Mouse (Mus musculus): Measurements from ENCODE around the gene Pan3. TPM values are rescaled to one million over a fixed set of nuclear protein-coding genes. Genes with fewer than 3 reads are reported as not detected.
"Not testable (repeated sequence)": the region's sequence is repeated elsewhere in the genome, so short reads cannot be mapped to it uniquely, and the experiment has no call there.

Gene Pan3
- polyA plus RNA-seq, 1 experiment from 2014 or later, result 78.9 TPM

GRCm38 (mm10) chr5:147527006-147527405, 97.0 kb downstream of the Pan3 start:
- no peak for ATAC-seq (ENCODE audit: insufficient number of reproducible peaks, low FRiP score, low TSS enrichment, low read depth)
- Histone ChIP-seq H3K9me3 (replicated peaks) (no peaks in the 10 kb centered on the region), H3K36me3 (peaks cover 38% of the 10 kb centered on the region)

GRCm38 (mm10) chr5:147527788-147528187, 97.8 kb downstream of the Pan3 start:
- peaks cover 33% of the 10 kb centered on the region for H3K36me3 ChIP-seq
- H3K27me3 ChIP-seq, result no peaks in the 10 kb centered on the region

More at GRCm38 (mm10) chr5:147527006-147527405, 97.0 kb downstream of the Pan3 start:
- 85% methylated on average over 6 of the region's 6 CpGs for WGBS
- H3K4me1 ChIP-seq, result no peaks in the 10 kb centered on the region
- no peak overlapping the region for H3K4me3 ChIP-seq (replicated peaks)
- no peaks in the 10 kb centered on the region for H3K27me3 ChIP-seq
- H3K4me2 ChIP-seq (replicated peaks), result no peak overlapping the region
- H3K9ac ChIP-seq, result no peak overlapping the region
- H3K27ac ChIP-seq (replicated peaks), result no peak overlapping the region

GRCm38 (mm10) chr5:147532031-147532430, 102.1 kb downstream of the Pan3 start:
- ATAC-seq (ENCODE audit: insufficient number of reproducible peaks, low FRiP score, low TSS enrichment, low read depth), result no peak
- Histone ChIP-seq H3K36me3 (peaks cover 24% of the 10 kb centered on the region), H3K9me3 (replicated peaks) (no peaks in the 10 kb centered on the region), H3K4me3 (replicated peaks) (no peak overlapping the region), H3K27ac (replicated peaks) (no peak overlapping the region), H3K9ac (no peak overlapping the region), H3K27me3 (no peaks in the 10 kb centered on the region), H3K4me1 (no peaks in the 10 kb centered on the region), H3K4me2 (replicated peaks) (no peak overlapping the region)
- 94% methylated on average over 6 of the region's 6 CpGs for WGBS

More at GRCm38 (mm10) chr5:147527788-147528187, 97.8 kb downstream of the Pan3 start:
- no peaks in the 10 kb centered on the region for H3K9me3 ChIP-seq (replicated peaks)
- no peak overlapping the region for H3K27ac ChIP-seq (replicated peaks)
- whole genome bisulfite sequencing, result 88% methylated on average over 3 of the region's 3 CpGs
- no peak overlapping the region for H3K4me3 ChIP-seq (replicated peaks)
- H3K4me1 ChIP-seq, result no peaks in the 10 kb centered on the region
- H3K9ac ChIP-seq, result no peak overlapping the region
- ATAC-seq (ENCODE audit: insufficient number of reproducible peaks, low FRiP score, low TSS enrichment, low read depth), result no peak
- no peak overlapping the region for H3K4me2 ChIP-seq (replicated peaks)

- no peak for ATAC-seq (ENCODE audit: insufficient number of reproducible peaks, low FRiP score, low TSS enrichment, low read depth)
- Histone ChIP-seq H3K9me3 (replicated peaks) (no peaks in the 10 kb centered on the region), H3K4me1 (no peaks in the 10 kb centered on the region), H3K27me3 (no peaks in the 10 kb centered on the region), H3K36me3 (peaks cover 50% of the 10 kb centered on the region), H3K27ac (replicated peaks) (no peak overlapping the region), H3K9ac (no peak overlapping the region), H3K4me2 (replicated peaks) (no peak overlapping the region), H3K4me3 (replicated peaks) (no peak overlapping the region)
- WGBS, result 93% methylated on average over 4 of the region's 4 CpGs
These were observed 109.4 kb downstream of the Pan3 start for GRCm38 (mm10) chr5:147539409-147539808.

GRCm38 (mm10) chr5:147539815-147540214, 109.9 kb downstream of the Pan3 start:
- no peak overlapping the region for H3K9ac ChIP-seq
- H3K4me2 ChIP-seq (replicated peaks), result no peak overlapping the region
- 93% methylated on average over 4 of the region's 4 CpGs for WGBS
- ATAC-seq (ENCODE audit: insufficient number of reproducible peaks, low FRiP score, low TSS enrichment, low read depth), result no peak
- no peaks in the 10 kb centered on the region for H3K9me3 ChIP-seq (replicated peaks)
- H3K4me3 ChIP-seq (replicated peaks), result no peak overlapping the region
- no peaks in the 10 kb centered on the region for H3K27me3 ChIP-seq
- peaks cover 50% of the 10 kb centered on the region for H3K36me3 ChIP-seq
- no peak overlapping the region for H3K27ac ChIP-seq (replicated peaks)
- no peaks in the 10 kb centered on the region for H3K4me1 ChIP-seq

DNA sequence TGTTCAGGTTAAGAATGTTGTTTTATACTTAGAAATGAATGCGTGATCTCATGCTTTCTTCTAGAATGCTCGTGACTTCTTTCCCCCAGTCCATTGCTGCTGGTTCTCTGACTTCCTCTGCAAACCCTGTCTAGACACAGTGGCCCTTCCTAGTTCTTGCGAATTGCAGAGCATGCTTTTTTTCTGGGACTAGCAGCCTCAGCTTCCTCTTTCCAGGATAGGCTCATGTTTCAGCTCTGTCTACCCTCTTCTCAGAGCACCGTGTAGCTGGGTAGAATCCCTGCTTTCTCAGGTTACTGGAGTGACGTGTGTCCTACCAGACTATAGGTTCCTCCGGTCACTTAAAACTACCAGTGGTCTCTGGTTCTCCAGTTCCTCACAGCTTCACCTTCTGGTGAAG, 112.3 kb downstream of the Pan3 start:
- H3K4me2 ChIP-seq (replicated peaks), result no peak overlapping the region
- H3K27ac ChIP-seq (replicated peaks), result no peak overlapping the region
- H3K9ac ChIP-seq, result no peak overlapping the region
- 45% methylated on average over 6 of the region's 6 CpGs for WGBS
- peaks cover 58% of the 10 kb centered on the region for H3K36me3 ChIP-seq
- H3K27me3 ChIP-seq, result no peaks in the 10 kb centered on the region
- no peaks in the 10 kb centered on the region for H3K4me1 ChIP-seq
- no peak for ATAC-seq (ENCODE audit: insufficient number of reproducible peaks, low FRiP score, low TSS enrichment, low read depth)
- no peak overlapping the region for H3K4me3 ChIP-seq (replicated peaks)
- H3K9me3 ChIP-seq (replicated peaks), result no peaks in the 10 kb centered on the region

- no peaks in the 10 kb centered on the region for H3K4me1 ChIP-seq
These were observed 115.8 kb downstream of the Pan3 start for GRCm38 (mm10) chr5:147545731-147546241.

DNA sequence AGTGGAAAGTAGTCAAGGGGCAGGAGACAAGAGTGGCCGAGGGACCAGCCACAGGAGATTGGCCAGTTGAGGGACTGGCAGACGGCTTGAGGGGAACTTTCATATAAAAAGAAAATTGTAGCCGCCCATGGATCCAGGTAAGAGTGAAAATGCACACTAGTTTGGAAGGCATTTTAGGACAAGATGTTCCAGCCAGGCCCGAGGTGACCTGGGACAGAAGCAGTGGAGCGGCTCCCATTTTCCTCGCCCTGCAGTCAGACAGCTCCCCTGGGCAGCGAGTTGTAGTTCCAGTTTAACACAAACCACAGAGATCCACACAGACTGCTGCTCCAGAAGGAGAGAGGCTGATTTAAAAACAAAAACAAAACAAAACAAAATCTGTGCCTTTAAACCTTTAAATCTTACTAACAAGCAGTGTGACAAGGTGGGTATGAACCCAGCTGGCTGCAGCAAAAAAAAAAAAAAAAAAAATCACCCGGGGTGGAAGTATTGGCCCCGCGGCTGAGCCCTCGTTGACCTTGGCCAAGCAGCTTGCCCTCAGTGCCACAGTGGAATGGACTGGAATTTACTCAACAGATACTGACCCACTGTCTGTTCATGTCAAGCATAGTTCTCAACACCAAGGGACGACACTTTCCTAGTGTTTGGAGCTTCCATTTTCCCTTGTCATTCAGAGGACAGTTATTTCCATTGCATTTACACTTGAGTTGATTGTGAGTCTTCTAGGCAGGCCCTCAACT, 119.2 kb downstream of the Pan3 start:
- 83% methylated on average over 12 of the region's 12 CpGs for WGBS
- Histone ChIP-seq H3K4me2 (replicated peaks) (no peak overlapping the region), H3K27ac (replicated peaks) (no peak overlapping the region), H3K4me3 (replicated peaks) (no peak overlapping the region), H3K36me3 (peaks cover 38% of the 10 kb centered on the region), H3K9ac (no peak overlapping the region), H3K4me1 (no peaks in the 10 kb centered on the region), H3K27me3 (no peaks in the 10 kb centered on the region), H3K9me3 (replicated peaks) (no peaks in the 10 kb centered on the region)
- ATAC-seq (ENCODE audit: insufficient number of reproducible peaks, low FRiP score, low TSS enrichment, low read depth), result no peak

More at GRCm38 (mm10) chr5:147545731-147546241, 115.8 kb downstream of the Pan3 start:
- H3K36me3 ChIP-seq, result peaks cover 51% of the 10 kb centered on the region
- H3K4me3 ChIP-seq (replicated peaks), result no peak overlapping the region
- WGBS, result 56% methylated on average over 11 of the region's 11 CpGs
- ATAC-seq (ENCODE audit: insufficient number of reproducible peaks, low FRiP score, low TSS enrichment, low read depth), result no peak
- H3K9me3 ChIP-seq (replicated peaks), result no peaks in the 10 kb centered on the region
- no peak overlapping the region for H3K27ac ChIP-seq (replicated peaks)
- no peak overlapping the region for H3K9ac ChIP-seq
- no peak overlapping the region for H3K4me2 ChIP-seq (replicated peaks)
- H3K27me3 ChIP-seq, result no peaks in the 10 kb centered on the region

DNA sequence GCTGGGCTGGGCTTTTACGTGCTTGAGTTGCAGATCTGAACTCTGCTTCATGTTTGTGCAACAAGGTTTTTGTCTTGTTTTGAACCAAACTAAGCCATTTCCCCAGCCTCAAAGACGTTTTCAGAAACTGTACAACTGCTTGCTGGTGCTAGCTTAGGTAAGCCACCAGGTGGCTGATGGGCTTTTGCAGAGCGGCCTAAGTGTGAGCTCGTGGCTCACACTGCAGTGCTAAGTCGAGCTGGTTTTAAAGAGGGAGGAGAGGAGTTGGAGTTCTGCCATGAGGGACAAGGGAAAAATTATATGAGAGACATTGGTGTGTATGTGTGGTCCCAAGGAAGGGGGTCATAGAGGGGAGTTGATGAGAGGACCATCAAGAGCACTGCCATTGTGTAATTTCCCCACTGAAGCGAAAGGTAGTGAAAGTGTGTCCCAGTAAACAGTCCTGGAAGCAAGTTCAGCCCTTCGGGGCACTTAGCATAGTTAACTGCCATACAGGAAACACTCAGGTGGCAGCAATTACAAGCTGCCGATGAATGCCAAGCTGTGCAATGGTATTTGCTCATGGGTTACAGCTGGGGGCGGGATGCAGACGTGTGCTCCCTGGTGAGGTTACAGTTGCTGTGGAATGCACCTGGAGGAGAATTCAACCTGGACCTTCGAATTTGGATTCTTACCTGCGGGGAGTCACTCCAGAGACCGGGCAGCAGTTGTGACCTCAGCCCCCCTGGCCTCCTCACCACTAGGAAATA, 122.1 kb downstream of the Pan3 start:
- Histone ChIP-seq H3K4me2 (replicated peaks) (no peak overlapping the region), H3K4me1 (no peaks in the 10 kb centered on the region), H3K27ac (replicated peaks) (no peak overlapping the region), H3K9me3 (replicated peaks) (no peaks in the 10 kb centered on the region), H3K36me3 (peaks cover 23% of the 10 kb centered on the region), H3K4me3 (replicated peaks) (no peak overlapping the region), H3K27me3 (no peaks in the 10 kb centered on the region), H3K9ac (no peak overlapping the region)
- no peak for ATAC-seq (ENCODE audit: insufficient number of reproducible peaks, low FRiP score, low TSS enrichment, low read depth)
- WGBS, result 50% methylated on average over 13 of the region's 13 CpGs

DNA sequence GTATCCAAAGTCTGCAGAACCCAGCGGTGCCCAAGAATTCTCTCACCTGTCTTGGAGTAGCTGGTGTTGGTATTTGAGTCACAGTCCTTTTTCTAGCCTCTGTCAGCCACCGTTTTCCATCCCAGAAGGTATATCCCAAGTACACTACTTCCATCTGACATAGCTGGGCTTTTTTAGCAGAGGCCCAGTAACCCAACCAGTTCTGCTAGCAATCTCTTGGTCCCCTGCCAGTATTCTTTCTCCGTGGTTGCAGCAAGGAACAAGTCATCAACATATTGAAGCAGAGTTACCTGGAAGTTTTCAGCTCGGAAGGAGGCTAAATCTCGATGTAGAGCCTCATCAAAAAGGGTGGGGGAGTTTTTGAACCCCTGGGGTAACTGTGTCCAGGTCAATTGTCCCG, 127.7 kb downstream of the Pan3 start:
- ATAC-seq (ENCODE audit: insufficient number of reproducible peaks, low FRiP score, low TSS enrichment, low read depth); H3K36me3 ChIP-seq; H3K27me3 ChIP-seq; H3K9ac ChIP-seq; H3K4me2 ChIP-seq (replicated peaks); H3K4me3 ChIP-seq (replicated peaks); H3K27ac ChIP-seq (replicated peaks); H3K9me3 ChIP-seq (replicated peaks); H3K4me1 ChIP-seq: not testable (repeated sequence)
- WGBS, result 50% methylated on average over 6 of the region's 6 CpGs

- 32% methylated on average over 18 of the region's 18 CpGs for WGBS
- Histone ChIP-seq H3K36me3 (no peaks in the 10 kb centered on the region), H3K9ac (no peak overlapping the region), H3K4me3 (replicated peaks) (peak overlapping the region; percentile 12; the same call in 1 of the 2 replicates), H3K9me3 (replicated peaks) (no peaks in the 10 kb centered on the region), H3K27me3 (no peaks in the 10 kb centered on the region), H3K27ac (replicated peaks) (no peak overlapping the region), H3K4me1 (peaks cover 9% of the 10 kb centered on the region; the same call in 1 of the 2 replicates), H3K4me2 (replicated peaks) (peak overlapping the region; percentile 35)
- peak; percentile 80; the same call in 1 of the 2 replicates for ATAC-seq (ENCODE audit: insufficient number of reproducible peaks, low FRiP score, low TSS enrichment, low read depth)
These were observed 133.7 kb downstream of the Pan3 start for GRCm38 (mm10) chr5:147563511-147564139.

All from embryonic facial prominence, embryonic 15.5 days (tissue).